Mouse (Mus musculus): Measurements from ENCODE around the gene Nedd8.

Nedd8 gene

DNA sequence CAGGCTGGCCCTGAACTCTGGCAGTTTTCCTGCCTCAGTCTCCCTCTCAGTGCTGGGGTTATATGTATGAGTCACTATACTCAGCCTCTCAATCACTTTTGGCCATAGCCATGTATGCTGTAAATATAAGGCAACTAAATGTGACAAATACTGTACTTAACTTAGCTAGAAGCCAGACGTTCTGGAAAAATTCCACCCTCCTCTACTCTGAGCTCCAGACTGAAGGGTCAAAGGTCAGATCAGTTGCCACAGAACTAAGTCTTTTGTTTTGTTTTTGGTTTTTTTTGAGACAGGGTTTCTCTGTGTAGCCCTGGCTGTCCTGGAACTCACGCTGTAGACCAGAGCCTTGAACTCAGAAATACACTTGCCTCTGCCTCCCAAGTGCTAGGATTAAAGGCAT is 56.0 kb downstream of the Nedd8 start:
- DNase-seq (ENCODE audit: inconsistent age in 2 of 2, low spot score in 1 of 2), result no peak

DNA sequence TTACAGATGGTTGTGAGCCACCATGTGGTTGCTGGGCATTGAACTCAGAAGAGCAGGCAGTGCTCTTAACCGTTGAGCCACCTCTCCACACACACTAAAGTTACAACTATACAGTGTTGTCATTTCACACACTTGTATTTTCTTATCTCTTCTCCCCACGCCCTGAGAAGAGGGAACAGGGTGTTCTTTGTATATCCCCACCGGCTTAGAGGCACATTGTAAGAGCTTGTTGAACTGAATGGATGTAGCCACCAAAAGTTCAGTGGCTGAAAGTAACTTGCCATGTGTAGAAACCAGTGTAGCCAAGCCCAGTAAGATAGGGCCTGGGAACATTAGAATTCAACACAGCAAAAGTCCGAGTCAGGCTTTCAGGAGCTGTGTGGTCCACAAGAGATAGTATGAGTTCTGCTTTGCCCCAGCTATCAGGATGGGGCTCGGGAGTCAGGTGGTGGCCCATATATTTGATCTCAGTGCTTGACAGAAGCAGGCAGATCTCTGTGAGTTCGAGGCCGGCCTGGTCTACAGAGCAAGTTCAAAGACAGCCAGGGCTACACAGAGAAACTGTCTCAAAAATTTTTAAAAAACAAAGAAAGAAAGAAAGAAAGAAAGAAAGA is 57.3 kb downstream of the Nedd8 start:
- no peak for DNase-seq (ENCODE audit: inconsistent age in 2 of 2, low spot score in 1 of 2)

DNA sequence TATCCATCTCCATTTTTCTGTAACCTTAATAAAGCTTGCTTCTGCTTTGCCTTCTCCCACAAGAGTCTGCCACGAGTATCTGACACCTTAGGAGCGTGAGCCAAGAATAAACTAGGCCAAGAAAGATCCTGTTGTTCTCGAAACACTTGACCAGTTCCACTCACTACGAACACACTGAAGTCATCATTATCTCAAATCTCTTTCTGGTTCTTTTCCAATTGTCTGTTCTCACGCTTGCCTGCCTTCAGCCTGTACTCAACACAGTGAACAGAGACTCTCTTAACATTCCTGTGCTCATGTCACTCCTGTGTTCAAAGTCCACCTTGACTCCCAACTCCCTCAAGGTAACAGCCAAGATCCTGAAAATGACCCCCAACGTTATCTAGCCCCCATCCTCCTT is 58.6 kb downstream of the Nedd8 start:
- DNase-seq (ENCODE audit: inconsistent age in 2 of 2, low spot score in 1 of 2), result no peak
